Mouse (Mus musculus) hematopoietic stem cell, adult 5-6 weeks (primary cell): ENCODE results near the gene Afap1. TPM values are rescaled to one million over a fixed set of nuclear protein-coding genes. Genes with fewer than 3 reads are reported as not detected.

Source experiments
- ATAC-seq, 2 experiments: fragments of 125-278 bp in 1 of 2; replicated peaks in 1 of 2; 2 replicates each; pipeline ENCODE4 v1.8.0; 2016 to 2017; ENCODE audit warnings: inconsistent platforms in 2 of 2, mild to moderate bottlenecking in 2 of 2, moderate number of reproducible peaks in 2 of 2, low read depth in 1 of 2, moderate TSS enrichment in 1 of 2; ENCODE audit not compliant: low FRiP score in 2 of 2, poor library complexity in 2 of 2, severe bottlenecking in 2 of 2, insufficient read depth in 1 of 2, low TSS enrichment in 1 of 2
- total RNA-seq: library from RNA; stranded (forward); fragments of 172-1452, 232-1000 nt; gene quantifications from 2 replicates; pipeline ENCODE4 v1.2.3, GENCODE M21; 2017

Afap1 gene
- total RNA-seq, 1 experiment from 2014 or later, result 1.6 TPM

DNA sequence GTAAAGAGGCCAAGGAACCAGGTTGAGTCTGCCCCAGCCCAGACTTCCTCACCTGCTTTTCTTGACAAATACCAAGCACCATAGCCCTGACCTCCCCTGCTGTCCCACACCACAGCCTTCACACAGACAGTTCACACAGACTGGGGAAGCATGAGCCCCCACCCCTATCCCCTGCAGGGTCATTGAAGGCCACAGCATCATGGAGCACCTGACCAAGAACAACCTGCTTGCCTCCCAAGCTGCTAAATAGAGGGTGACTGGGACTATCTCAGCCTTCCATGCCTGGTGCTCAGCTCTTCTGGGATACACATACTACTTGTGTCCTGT, 148.1 kb downstream of the Afap1 start:
- no peak for ATAC-seq

DNA sequence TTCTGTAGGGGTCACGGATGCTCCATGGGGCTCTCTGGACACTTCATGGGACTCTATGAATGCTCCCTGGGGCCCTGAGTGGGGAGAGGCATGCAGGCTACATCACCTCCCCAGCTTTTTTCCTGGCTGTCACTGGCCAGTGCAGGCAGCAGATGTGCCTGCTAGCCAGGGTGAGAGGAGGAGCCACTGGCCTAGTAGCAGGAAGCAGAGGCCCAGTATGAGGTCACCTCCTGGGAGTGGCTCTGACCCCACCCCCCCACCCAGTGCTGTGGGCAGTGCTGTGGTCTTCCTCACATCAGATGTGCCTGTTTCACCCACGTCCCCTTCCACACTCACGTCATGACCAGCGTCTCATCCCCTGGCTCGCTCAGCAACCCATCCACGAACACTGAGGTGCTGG, 148.6 kb downstream of the Afap1 start:
- ATAC-seq, result no peak

DNA sequence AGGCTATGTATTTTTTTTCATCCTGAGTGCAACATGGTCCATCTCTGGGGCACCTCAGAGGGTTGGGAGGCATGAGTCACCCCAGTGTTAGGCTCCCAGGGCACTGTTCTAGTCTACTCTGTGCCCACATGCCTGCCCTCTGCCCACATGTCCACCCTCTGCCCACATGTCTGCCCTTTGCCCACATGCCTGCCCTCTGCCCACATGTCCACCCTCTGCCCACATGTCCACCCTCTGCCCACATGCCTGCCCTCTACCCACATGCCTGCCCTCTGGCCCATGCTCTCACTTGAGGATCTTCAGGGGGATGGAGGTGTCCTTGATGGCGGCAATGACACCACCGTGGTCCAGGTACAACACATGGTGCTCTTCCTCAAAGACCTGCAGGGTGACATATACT, 150.0 kb downstream of the Afap1 start:
- ATAC-seq, result no peak

Other genes starting within 250 kb of the Afap1 start
- gene Htra3, start 213.5 kb upstream of the Afap1 start, total RNA-seq, result not detected in 2 replicates
- 1.9 and 10.8 TPM in 2 replicates for gene Sh3tc1, start 153.3 kb upstream of the Afap1 start, total RNA-seq
- gene Ablim2, start 135.4 kb upstream of the Afap1 start, total RNA-seq, result 3.7 TPM in 1 of 2 replicates, not detected in the other